Mouse (Mus musculus): Measurements from ENCODE around the gene Sap25. TPM values are rescaled to one million over a fixed set of nuclear protein-coding genes. Genes with fewer than 3 reads are reported as not detected.
A peak's percentile ranks its signal among the peaks of the same experiment; 100 is the strongest.

Sap25 gene
- polyA plus RNA-seq, 1 experiment, result 37.9 TPM

DNA sequence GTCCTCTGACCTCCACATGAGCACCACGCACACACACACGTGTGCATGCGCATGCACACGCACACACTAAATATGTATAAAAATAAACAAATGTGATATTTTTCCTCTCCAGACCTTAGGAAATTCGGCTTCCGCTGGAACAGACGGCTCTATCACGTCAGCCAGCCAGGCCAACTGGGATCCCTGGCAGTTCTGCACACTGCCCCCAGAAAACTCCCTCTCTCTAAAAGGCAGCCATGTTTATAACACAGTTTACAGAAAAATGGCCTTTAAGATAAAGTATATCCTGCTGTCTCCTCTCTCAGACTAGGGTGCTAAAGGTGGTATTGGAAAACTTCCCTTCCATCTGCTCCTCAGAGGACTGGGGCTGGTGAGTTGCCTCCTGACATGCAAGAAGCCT is 36.7 kb downstream of the Sap25 start:
- Histone ChIP-seq H3K27me3 (ENCODE audit: control insufficient read depth, insufficient read depth, low read length) (no peaks in the 10 kb centered on the region), H3K27ac (ENCODE audit: control insufficient read depth, insufficient read depth, low read depth, low read length) (no peak overlapping the region), H3K36me3 (ENCODE audit: control insufficient read depth, insufficient read depth, low read length) (no peaks in the 10 kb centered on the region), H3K4me3 (ENCODE audit: control insufficient read depth, low read depth, low read length) (no peak overlapping the region), H3K4me1 (ENCODE audit: control insufficient read depth, insufficient read depth, low read length) (peaks cover 1% of the 10 kb centered on the region; the same call in 1 of the 2 replicates)
- TF ChIP-seq POLR2A (IDR thresholded peaks at IDR 0.05; ENCODE audit: control insufficient read depth, low read depth, low read length), result no peak
- TF ChIP-seq CTCF (IDR thresholded peaks at IDR 0.05; ENCODE audit: control insufficient read depth, insufficient read depth, insufficient replicate concordance, low read depth, low read length), result no peak

DNA sequence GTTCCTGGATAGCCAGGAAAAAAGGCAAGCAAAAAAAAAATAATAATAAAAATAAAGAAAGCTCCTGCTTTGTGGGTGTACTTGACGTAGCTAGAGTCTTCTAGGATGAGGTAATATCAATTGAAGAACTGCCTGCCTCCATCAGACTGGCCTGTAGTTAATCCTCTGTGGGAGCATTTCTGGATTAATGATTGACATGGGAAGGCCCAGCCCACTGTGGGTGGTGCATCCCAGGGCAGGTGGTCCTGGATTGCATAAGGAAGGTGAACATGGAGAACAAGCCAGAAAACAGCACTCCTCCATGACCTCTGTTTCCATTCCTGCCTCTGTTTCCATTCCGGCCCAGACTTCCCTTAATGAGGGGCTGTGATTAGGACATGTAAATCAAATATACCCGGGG is 37.6 kb downstream of the Sap25 start:
- H3K36me3 ChIP-seq (ENCODE audit: control insufficient read depth, insufficient read depth, low read length), result no peaks in the 10 kb centered on the region

DNA sequence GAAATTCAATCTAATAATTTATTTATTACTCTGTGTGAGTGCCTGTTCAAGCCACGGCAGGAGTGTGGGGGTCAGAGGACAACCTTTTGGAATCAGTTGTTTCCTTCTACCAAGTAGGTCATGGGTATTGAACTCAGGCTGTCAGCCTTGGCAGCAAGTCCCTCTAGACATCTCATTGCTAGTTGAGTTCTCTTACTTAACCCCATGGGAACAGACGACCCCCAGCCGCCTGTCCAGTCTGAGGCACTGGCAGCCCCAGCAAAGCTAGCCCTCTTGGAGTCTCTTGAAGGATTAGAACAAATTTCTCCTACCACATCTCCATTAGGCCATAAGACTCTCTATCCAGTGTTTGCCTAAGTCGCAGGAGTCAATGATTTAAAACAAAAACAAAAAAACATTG is 38.6 kb downstream of the Sap25 start:
- H3K36me3 ChIP-seq (ENCODE audit: control insufficient read depth, insufficient read depth, low read length), result no peaks in the 10 kb centered on the region
- H3K27ac ChIP-seq (ENCODE audit: control insufficient read depth, insufficient read depth, low read depth, low read length), result no peak overlapping the region
- TF ChIP-seq CTCF (IDR thresholded peaks at IDR 0.05; ENCODE audit: control insufficient read depth, insufficient read depth, insufficient replicate concordance, low read depth, low read length), result no peak
- TF ChIP-seq POLR2A (IDR thresholded peaks at IDR 0.05; ENCODE audit: control insufficient read depth, low read depth, low read length), result no peak
- H3K4me1 ChIP-seq (ENCODE audit: control insufficient read depth, insufficient read depth, low read length), result peaks cover 3% of the 10 kb centered on the region; the same call in 1 of the 2 replicates
- H3K27me3 ChIP-seq (ENCODE audit: control insufficient read depth, insufficient read depth, low read length), result no peaks in the 10 kb centered on the region
- H3K4me3 ChIP-seq (ENCODE audit: control insufficient read depth, low read depth, low read length), result no peak overlapping the region

More for the DNA sequence above, 37.6 kb downstream of the Sap25 start:
- H3K27me3 ChIP-seq (ENCODE audit: control insufficient read depth, insufficient read depth, low read length), result no peaks in the 10 kb centered on the region
- H3K27ac ChIP-seq (ENCODE audit: control insufficient read depth, insufficient read depth, low read depth, low read length), result no peak overlapping the region
- H3K4me1 ChIP-seq (ENCODE audit: control insufficient read depth, insufficient read depth, low read length), result peaks cover 3% of the 10 kb centered on the region; the same call in 1 of the 2 replicates
- no peak for TF ChIP-seq POLR2A (IDR thresholded peaks at IDR 0.05; ENCODE audit: control insufficient read depth, low read depth, low read length)
- TF ChIP-seq CTCF (IDR thresholded peaks at IDR 0.05; ENCODE audit: control insufficient read depth, insufficient read depth, insufficient replicate concordance, low read depth, low read length), result no peak
- no peak overlapping the region for H3K4me3 ChIP-seq (ENCODE audit: control insufficient read depth, low read depth, low read length)

DNA sequence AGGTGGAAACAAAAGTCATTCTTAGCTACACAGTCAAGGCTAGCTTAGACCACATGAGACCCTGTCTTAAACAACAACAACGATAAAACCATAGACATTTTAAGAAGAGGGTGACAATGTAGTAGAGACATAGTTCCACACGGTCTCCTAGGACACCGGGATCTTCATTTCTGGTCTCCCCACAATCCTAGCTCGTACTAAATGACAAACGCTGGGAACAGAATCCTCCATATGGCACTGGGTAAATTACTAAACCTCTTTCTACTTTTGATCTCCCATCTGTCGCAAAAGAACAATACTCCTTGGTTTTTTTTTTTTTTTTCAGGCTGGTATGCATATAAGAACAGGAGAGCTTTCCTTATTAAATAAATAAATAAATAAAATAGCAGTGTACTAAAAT is 41.4 kb downstream of the Sap25 start:
- Histone ChIP-seq H3K4me3 (ENCODE audit: control insufficient read depth, low read depth, low read length) (no peak overlapping the region), H3K4me1 (ENCODE audit: control insufficient read depth, insufficient read depth, low read length) (peaks cover 3% of the 10 kb centered on the region; the same call in 1 of the 2 replicates), H3K27ac (ENCODE audit: control insufficient read depth, insufficient read depth, low read depth, low read length) (no peak overlapping the region), H3K27me3 (ENCODE audit: control insufficient read depth, insufficient read depth, low read length) (no peaks in the 10 kb centered on the region), H3K36me3 (ENCODE audit: control insufficient read depth, insufficient read depth, low read length) (no peaks in the 10 kb centered on the region)
- TF ChIP-seq CTCF (IDR thresholded peaks at IDR 0.05; ENCODE audit: control insufficient read depth, insufficient read depth, insufficient replicate concordance, low read depth, low read length) (no peak), POLR2A (IDR thresholded peaks at IDR 0.05; ENCODE audit: control insufficient read depth, low read depth, low read length) (no peak)

DNA sequence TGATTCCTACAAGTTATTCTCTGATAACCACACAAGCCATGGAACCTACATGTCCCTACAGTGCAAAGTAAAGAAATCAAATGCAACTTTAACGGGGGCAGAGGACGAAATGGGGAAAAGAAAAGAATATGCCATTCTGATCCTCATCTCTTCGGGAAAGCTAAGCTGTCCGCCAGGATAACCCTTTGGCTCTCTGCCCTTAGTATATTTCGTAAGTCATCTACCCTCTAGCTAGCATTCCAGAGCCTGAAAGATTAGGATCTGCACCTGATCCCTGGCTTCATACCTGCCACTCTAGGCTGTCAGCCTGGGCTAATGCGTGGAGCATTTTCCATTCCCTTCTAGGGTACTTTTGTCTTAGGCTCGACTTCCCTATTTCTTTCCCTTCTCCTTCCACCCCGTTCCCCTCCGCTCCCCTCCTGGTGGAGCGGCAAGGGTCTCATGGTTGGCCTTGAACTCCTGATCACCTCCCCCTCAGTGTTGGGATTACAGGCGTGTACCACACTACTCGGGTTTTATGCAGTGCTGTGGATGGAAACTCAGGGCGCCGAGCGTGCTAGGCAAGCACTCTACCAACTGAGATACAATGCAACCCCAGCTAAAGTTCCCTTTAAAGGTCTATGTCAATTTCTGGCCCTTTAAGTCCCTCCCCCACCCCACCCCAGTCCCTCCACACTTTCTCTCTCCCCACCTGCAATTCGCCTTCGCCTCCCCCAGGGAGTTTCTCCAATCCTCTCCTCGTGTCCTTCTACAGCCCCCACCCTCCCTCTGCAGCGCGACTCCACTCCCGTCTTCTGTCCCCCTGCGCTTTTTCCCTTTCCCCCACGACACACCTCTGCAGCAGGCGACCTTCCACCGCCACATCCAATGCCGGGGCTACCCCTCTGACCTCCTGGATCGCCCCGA is 42.5 kb downstream of the Sap25 start:
- H3K36me3 ChIP-seq (ENCODE audit: control insufficient read depth, insufficient read depth, low read length), result no peaks in the 10 kb centered on the region
- H3K27ac ChIP-seq (ENCODE audit: control insufficient read depth, insufficient read depth, low read depth, low read length), result no peak overlapping the region
- no peaks in the 10 kb centered on the region for H3K27me3 ChIP-seq (ENCODE audit: control insufficient read depth, insufficient read depth, low read length)
- H3K4me3 ChIP-seq (ENCODE audit: control insufficient read depth, low read depth, low read length), result peak overlapping the region; percentile 88
- peaks cover 3% of the 10 kb centered on the region; the same call in 1 of the 2 replicates for H3K4me1 ChIP-seq (ENCODE audit: control insufficient read depth, insufficient read depth, low read length)
- no peak for TF ChIP-seq POLR2A (IDR thresholded peaks at IDR 0.05; ENCODE audit: control insufficient read depth, low read depth, low read length)
- no peak for TF ChIP-seq CTCF (IDR thresholded peaks at IDR 0.05; ENCODE audit: control insufficient read depth, insufficient read depth, insufficient replicate concordance, low read depth, low read length)

DNA sequence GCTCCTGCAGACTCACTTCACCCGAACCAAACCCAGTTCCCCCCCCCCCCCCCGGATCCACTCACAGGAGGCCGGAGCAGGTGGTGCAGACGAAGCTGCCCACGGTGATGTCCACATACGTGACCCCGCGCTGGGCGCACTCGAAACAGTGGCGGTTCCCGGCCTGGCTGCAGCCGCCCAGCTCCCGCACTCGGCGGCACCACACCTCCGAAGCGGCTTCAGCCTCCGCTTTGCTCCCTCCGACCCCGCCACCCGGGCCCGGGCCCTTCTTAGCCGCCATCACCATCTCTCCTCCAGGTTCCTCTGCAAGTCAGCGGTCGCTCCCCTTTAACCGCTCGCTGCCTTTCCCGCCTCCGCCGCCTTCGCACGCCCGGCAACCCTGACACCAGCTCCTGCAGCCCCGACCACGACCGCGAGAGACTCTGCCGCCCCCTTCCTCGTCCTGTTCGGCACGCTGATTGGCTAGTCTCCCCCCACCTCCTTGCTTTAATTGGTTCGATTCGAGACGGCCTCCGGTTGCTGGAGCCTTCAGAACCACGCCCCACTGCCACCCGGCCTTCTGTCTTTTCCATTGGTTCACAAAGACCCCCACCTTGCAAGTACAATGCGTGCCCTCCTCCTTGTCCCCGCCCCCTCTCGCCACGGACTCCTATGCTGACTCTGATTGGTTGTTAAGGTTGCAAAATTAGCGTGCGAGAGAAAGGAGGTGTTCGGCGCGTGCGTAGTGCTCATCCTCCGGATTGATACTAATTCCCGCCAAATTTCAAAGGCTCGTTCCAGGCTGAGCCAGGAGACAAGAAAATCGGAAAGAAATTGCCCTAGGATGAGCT is 43.4 kb downstream of the Sap25 start, which contains the start of gene Agfg2:
TSS of gene Agfg2 (minus strand) at position 433 of the 830 bp plus-strand sequence.
- TF ChIP-seq POLR2A (IDR thresholded peaks at IDR 0.05; ENCODE audit: control insufficient read depth, low read depth, low read length) (peak; percentile 54), CTCF (IDR thresholded peaks at IDR 0.05; ENCODE audit: control insufficient read depth, insufficient read depth, insufficient replicate concordance, low read depth, low read length) (no peak)
- H3K27me3 ChIP-seq (ENCODE audit: control insufficient read depth, insufficient read depth, low read length), result no peaks in the 10 kb centered on the region
- no peaks in the 10 kb centered on the region for H3K36me3 ChIP-seq (ENCODE audit: control insufficient read depth, insufficient read depth, low read length)
- H3K27ac ChIP-seq (ENCODE audit: control insufficient read depth, insufficient read depth, low read depth, low read length), result no peak within 1 kb of the TSS; the same call in 1 of the 2 replicates
- H3K4me3 ChIP-seq (ENCODE audit: control insufficient read depth, low read depth, low read length), result peak within 1 kb of the TSS; percentile 88
- H3K4me1 ChIP-seq (ENCODE audit: control insufficient read depth, insufficient read depth, low read length), result peaks cover 3% of the 10 kb centered on the region; the same call in 1 of the 2 replicates

DNA sequence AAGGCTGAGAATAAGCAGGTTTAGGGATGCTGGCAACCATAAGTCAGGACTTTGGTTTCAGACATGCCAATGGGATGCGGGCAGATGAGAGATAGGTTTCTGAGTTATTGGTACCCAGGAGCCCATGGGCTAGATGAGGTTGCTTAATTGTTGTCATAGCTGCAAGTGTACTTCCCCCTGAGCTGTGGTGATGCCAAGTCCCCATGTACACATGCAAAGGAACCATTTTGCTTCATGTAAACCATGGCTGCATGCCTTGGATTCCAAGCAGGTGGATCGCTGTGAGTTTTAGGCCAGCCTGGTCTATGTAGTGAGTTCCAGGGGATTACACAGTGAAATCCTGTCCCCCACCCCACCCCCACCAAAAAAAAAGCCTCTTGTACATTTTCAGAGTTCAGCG is 44.5 kb downstream of the Sap25 start:
- Histone ChIP-seq H3K4me1 (ENCODE audit: control insufficient read depth, insufficient read depth, low read length) (peaks cover 3% of the 10 kb centered on the region; the same call in 1 of the 2 replicates), H3K27ac (ENCODE audit: control insufficient read depth, insufficient read depth, low read depth, low read length) (no peak overlapping the region), H3K27me3 (ENCODE audit: control insufficient read depth, insufficient read depth, low read length) (no peaks in the 10 kb centered on the region), H3K36me3 (ENCODE audit: control insufficient read depth, insufficient read depth, low read length) (no peaks in the 10 kb centered on the region), H3K4me3 (ENCODE audit: control insufficient read depth, low read depth, low read length) (no peak overlapping the region)
- TF ChIP-seq CTCF (IDR thresholded peaks at IDR 0.05; ENCODE audit: control insufficient read depth, insufficient read depth, insufficient replicate concordance, low read depth, low read length) (no peak), POLR2A (IDR thresholded peaks at IDR 0.05; ENCODE audit: control insufficient read depth, low read depth, low read length) (no peak)

All from testis, adult 2 months (tissue).